8 mouse cellular contexts compared by ENCODE assay signal in genomic region chr2:18694611-18694950, GRCm38 (mm10). TPM values are rescaled to one million over a fixed set of nuclear protein-coding genes. Genes with fewer than 3 reads are reported as not detected.
DNase-seq lines count a peak whose midpoint lies in the region; ATAC-seq and TF ChIP-seq lines count a peak whose summit lies in the region.

No protein-coding gene starts in this region.

- 2% methylated on average over 20 of the region's 20 CpGs for WGBS in heart, embryonic 14.5 days
- 2% methylated on average over 19 of the region's 20 CpGs for WGBS in forebrain, embryonic 16.5 days

- peak overlapping the region; percentile 95 for H3K4me2 ChIP-seq in heart, embryonic 14.5 days (ENCODE audit: low read length)
- H3K4me2 ChIP-seq in forebrain, embryonic 16.5 days (ENCODE audit: low read length) = peak overlapping the region; percentile 96

- no peaks in the 10 kb centered on the region for H3K9me3 ChIP-seq in heart, embryonic 14.5 days (ENCODE audit: control insufficient read depth, low read length)
- peaks cover 7% of the 10 kb centered on the region for H3K9me3 ChIP-seq in G1E (replicated peaks)
- H3K9me3 ChIP-seq in forebrain, embryonic 16.5 days (ENCODE audit: control insufficient read depth, low read length) = no peaks in the 10 kb centered on the region

- intact Hi-C loops in heart, postnatal 36 days (cut with DNase I) = loop anchor here (2.0 to 10.0 kb wide), 6 partner anchors 72 to 667 kb away; partner anchors contain the start of genes 4930426L09Rik, Dnajc1 and Pip4k2a

- peak overlapping the region; percentile 75 to 82 for H3K4me3 ChIP-seq in heart, embryonic 14.5 days (ENCODE audit: control insufficient read depth in 1 of 2, insufficient read depth in 1 of 2, low read depth in 1 of 2, low read length in 2 of 2)
- peak overlapping the region; percentile 80 for H3K4me3 ChIP-seq in G1E (ENCODE audit: low read depth, low read length)
- H3K4me3 ChIP-seq in forebrain, embryonic 16.5 days (replicated peaks; ENCODE audit: low read length) = peak overlapping the region; percentile 51

- ATAC-seq in heart, embryonic 14.5 days (ENCODE audit: insufficient number of reproducible peaks, insufficient read depth, low FRiP score, low read depth) = no peak; the same call in 1 of the 2 replicates
- no peak for ATAC-seq in G1E (ENCODE audit: extremely low read depth, insufficient number of reproducible peaks, low FRiP score, poor library complexity, severe bottlenecking)
- peak; percentile 1; the same call in 1 of the 2 replicates for ATAC-seq in forebrain, embryonic 16.5 days
- ATAC-seq in megakaryocyte, adult 5-6 weeks (ENCODE audit: poor library complexity, severe bottlenecking) = peak; percentile 10; the same call in 1 of the 2 replicates

- peaks cover 76% of the 10 kb centered on the region for H3K27me3 ChIP-seq in heart, embryonic 14.5 days (ENCODE audit: control insufficient read depth, insufficient read depth, low read length)
- peaks cover 68% of the 10 kb centered on the region for H3K27me3 ChIP-seq in G1E (ENCODE audit: insufficient read depth, low read length)
- peaks cover 34% of the 10 kb centered on the region for H3K27me3 ChIP-seq in forebrain, embryonic 16.5 days (replicated peaks; ENCODE audit: control insufficient read depth, insufficient read depth, low read length)

- H3K27ac ChIP-seq in heart, embryonic 14.5 days (replicated peaks in 1 of 2; ENCODE audit: control insufficient read depth in 1 of 2, insufficient read depth in 1 of 2, low read depth in 2 of 2, low read length in 2 of 2) = peak overlapping the region in 1 of 2 experiments; percentile 86; a peak in 2 of 4 replicates
- H3K27ac ChIP-seq in forebrain, embryonic 16.5 days (ENCODE audit: low read length) = no peak overlapping the region

- no peaks in the 10 kb centered on the region for H3K36me3 ChIP-seq in heart, embryonic 14.5 days (ENCODE audit: control insufficient read depth, insufficient read depth, low read length)
- no peaks in the 10 kb centered on the region for H3K36me3 ChIP-seq in G1E (replicated peaks)
- H3K36me3 ChIP-seq in forebrain, embryonic 16.5 days (ENCODE audit: control insufficient read depth, insufficient read depth) = no peaks in the 10 kb centered on the region

- DNase-seq in heart, postnatal 36 days = no peak
- no peak for DNase-seq in G1E (ENCODE audit: low spot score)
- DNase-seq in adrenal gland, adult 8-10 months = no peak
- DNase-seq in cerebellum, adult 18-20 months = no peak
- no peak for DNase-seq in cerebellum, postnatal 25 days

- H3K4me1 ChIP-seq in heart, embryonic 14.5 days (ENCODE audit: control insufficient read depth in 2 of 2, insufficient read depth in 2 of 2, low read length in 2 of 2) = peaks cover 4 to 20% of the 10 kb centered on the region in 2 experiments; a peak in 3 of 4 replicates
- H3K4me1 ChIP-seq in G1E (ENCODE audit: insufficient read depth, low read depth, low read length) = peaks cover 52% of the 10 kb centered on the region
- peaks cover 35% of the 10 kb centered on the region for H3K4me1 ChIP-seq in forebrain, embryonic 16.5 days (replicated peaks; ENCODE audit: control insufficient read depth, insufficient read depth, low read length)

- peak overlapping the region; percentile 92 for H3K9ac ChIP-seq in heart, embryonic 14.5 days (ENCODE audit: low read length)
- peak overlapping the region; percentile 66 for H3K9ac ChIP-seq in forebrain, embryonic 16.5 days (replicated peaks; ENCODE audit: low read depth, low read length)

- no peak for TF ChIP-seq CTCF in G1E (IDR thresholded peaks at IDR 0.05; ENCODE audit: low read depth, low read length)

RNA-seq across cellular contexts. Expression of gene Spag6, which starts 0.7 kb away (rescaled TPM):
- polyA plus RNA-seq in heart, embryonic 14.5 days (2014; fragmentation: Nextera tagmentation; extraction: Ambion mirVana) = 0.32 TPM in 1 of 2 replicates, not detected in the other
- under 1 TPM in 1 of 2 experiments, not detected in 1; 0.47 TPM for total RNA-seq in heart, postnatal 36 days (2021)
- total RNA-seq in G1E (2014; fragmentation: Nextera tagmentation) = not detected in 2 replicates
- total RNA-seq in G1E (2017) = 0.22 and 0.46 TPM in 2 replicates
- polyA plus RNA-seq in G1E (2012) = 0.08 and 0.18 TPM in 2 replicates
- not detected in 2 replicates for polyA plus RNA-seq in forebrain, embryonic 16.5 days (2015; fragmentation: Nextera tagmentation; extraction: Ambion mirVana)
- not detected in 2 replicates for total RNA-seq in megakaryocyte, adult 5-6 weeks (2015)
- not detected in 2 replicates for total RNA-seq in megakaryocyte, adult 5-6 weeks (2017)
- total RNA-seq in adrenal gland, adult 8-10 months (2022) = 1 to 10 TPM in 2 of 4 experiments, under 1 TPM in 2; 0.44 to 1.3 (median 1.1) TPM

RNA-seq across cellular contexts. Expression of gene Bmi1, which starts 17.8 kb away (rescaled TPM):
- polyA plus RNA-seq in heart, embryonic 14.5 days (2014; fragmentation: Nextera tagmentation; extraction: Ambion mirVana) = 17.7 and 19.6 TPM in 2 replicates
- 10 to 100 TPM; 60.5 to 62.0 TPM for total RNA-seq in heart, postnatal 36 days (2021)
- total RNA-seq in G1E (2014; fragmentation: Nextera tagmentation) = 155 and 179 TPM in 2 replicates
- 147 and 165 TPM in 2 replicates for total RNA-seq in G1E (2017)
- polyA plus RNA-seq in G1E (2012) = 43.1 and 45.4 TPM in 2 replicates
- polyA plus RNA-seq in forebrain, embryonic 16.5 days (2015; fragmentation: Nextera tagmentation; extraction: Ambion mirVana) = 34.8 and 40.9 TPM in 2 replicates
- total RNA-seq in megakaryocyte, adult 5-6 weeks (2015) = 18.1 and 22.2 TPM in 2 replicates
- 16.5 and 23.3 TPM in 2 replicates for total RNA-seq in megakaryocyte, adult 5-6 weeks (2017)
- 10 to 100 TPM; 51.7 to 81.7 (median 64.4) TPM for total RNA-seq in adrenal gland, adult 8-10 months (2022)

RNA-seq across cellular contexts. Expression of gene Commd3, which starts 22.4 kb away (rescaled TPM):
- 206 TPM in 2 replicates for polyA plus RNA-seq in heart, embryonic 14.5 days (2014; fragmentation: Nextera tagmentation; extraction: Ambion mirVana)
- 100 to 1,000 TPM; 103 to 104 TPM for total RNA-seq in heart, postnatal 36 days (2021)
- total RNA-seq in G1E (2014; fragmentation: Nextera tagmentation) (247 and 256 TPM in 2 replicates), G1E (2017) (346 and 370 TPM in 2 replicates)
- 262 and 271 TPM in 2 replicates for polyA plus RNA-seq in G1E (2012)
- 291 TPM in 2 replicates for polyA plus RNA-seq in forebrain, embryonic 16.5 days (2015; fragmentation: Nextera tagmentation; extraction: Ambion mirVana)
- total RNA-seq in megakaryocyte, adult 5-6 weeks (2015) = 112 and 114 TPM in 2 replicates
- 105 and 126 TPM in 2 replicates for total RNA-seq in megakaryocyte, adult 5-6 weeks (2017)
- total RNA-seq in adrenal gland, adult 8-10 months (2022) = 100 to 1,000 TPM; 115 to 126 (median 121) TPM

Comparison
In these comparisons a context has a peak if more than half of its experiments do, and no peak if none do; other contexts are left out.
1. ATAC-seq: peak in forebrain, embryonic 16.5 days (single experiment) and megakaryocyte, adult 5-6 weeks (single experiment); none in heart, embryonic 14.5 days (single experiment) and G1E (single experiment).
2. Peak in every context shown above with its lines, with median percentiles within 50 percentile points of each other: H3K4me3 ChIP-seq.